Mouse (Mus musculus): ENCODE measurements around the gene Rasl10b.

Gene Rasl10b

GRCm38 (mm10) chr11:83429355-83429754 lies 20.4 kb downstream of the Rasl10b start, which contains the start of gene Gas2l2:
Gene Gas2l2, minus strand, starts transcription at chr11:83429455.
- DNase-seq (ENCODE audit: low read depth in 1 of 2, low spot score in 2 of 2) = no peak

DNA sequence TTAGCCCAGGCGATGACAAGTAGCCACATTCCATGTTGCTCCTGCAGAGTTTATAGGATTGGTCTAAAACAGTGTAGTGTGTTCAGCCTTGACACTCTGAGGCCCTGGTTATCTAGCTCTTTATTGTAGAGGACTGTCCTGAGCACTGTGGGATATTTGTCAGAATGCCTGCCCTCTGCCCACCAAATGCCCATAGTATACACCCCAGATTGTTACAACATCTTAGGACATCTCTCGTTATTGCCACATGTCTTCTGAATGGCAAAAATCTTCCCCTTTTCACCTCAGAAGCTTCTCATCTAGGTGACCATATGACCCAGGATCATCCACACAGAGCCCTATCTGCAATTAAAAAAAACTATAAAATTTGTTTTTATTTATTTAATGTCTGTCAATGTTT lies 23.6 kb downstream of the Rasl10b start:
- DNase-seq (ENCODE audit: low read depth in 1 of 2, low spot score in 2 of 2) = no peak

GRCm38 (mm10) chr11:83437377-83437776 lies 28.4 kb downstream of the Rasl10b start, which contains the start of gene 1700020L24Rik:
Gene 1700020L24Rik, plus strand, starts transcription at chr11:83437677.
- no peak for DNase-seq (ENCODE audit: low read depth in 1 of 2, low spot score in 2 of 2)

DNA sequence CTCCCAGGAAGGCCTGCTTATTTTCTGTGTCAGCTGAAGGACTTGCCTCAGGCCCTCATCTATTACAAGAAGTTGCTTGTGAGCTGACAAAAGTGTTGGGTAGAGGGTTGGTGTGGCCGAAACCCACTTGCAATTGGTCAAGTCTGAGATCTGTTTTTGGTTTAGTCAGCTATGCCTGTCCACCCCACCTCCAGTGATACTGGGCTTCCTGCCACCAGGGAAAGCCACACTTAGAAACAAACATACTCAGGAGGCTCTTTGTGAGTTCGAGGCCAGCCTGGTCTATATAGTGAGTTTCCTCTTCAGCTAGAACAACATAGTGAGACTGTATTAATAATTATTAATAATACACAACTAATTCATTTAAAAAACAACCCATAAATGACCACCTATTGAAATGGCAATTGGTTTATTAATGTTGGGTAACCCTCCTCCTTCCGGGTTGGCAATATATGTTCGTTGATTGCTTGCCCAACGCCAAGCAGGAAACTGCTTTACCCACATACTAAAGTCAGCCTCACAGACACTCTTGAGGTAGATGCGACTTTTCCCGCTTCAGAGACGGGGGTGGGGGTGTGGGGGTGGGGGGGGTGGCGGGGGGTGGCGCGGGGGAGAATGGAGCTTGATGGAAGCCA lies 30.6 kb downstream of the Rasl10b start:
- no peak for DNase-seq (ENCODE audit: low read depth in 1 of 2, low spot score in 2 of 2)

- DNase-seq (ENCODE audit: low read depth in 1 of 2, low spot score in 2 of 2) = peak; percentile 69 to 80
Measured at GRCm38 (mm10) chr11:83440081-83441064, 31.4 kb downstream of the Rasl10b start.

DNA sequence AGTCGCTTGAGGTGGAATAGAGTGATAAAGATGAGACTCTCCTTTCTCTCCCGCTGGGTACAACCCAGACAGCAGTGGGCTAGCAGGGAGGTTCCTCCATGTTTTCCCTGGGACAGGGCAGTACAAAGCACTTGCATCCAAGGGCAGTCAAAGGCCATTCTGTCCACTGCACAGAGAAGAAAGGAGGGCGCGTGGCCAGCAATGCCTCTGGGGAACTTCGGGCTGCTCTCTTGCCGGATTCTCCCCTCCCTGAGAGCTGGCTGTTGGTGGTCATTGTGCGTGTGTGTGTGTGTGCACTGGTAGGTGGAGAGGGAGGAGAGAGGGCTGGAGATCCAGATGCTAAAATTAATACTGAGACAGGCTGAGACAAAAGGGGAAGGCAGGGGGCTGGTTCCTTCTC lies 32.3 kb downstream of the Rasl10b start:
- DNase-seq (ENCODE audit: low read depth in 1 of 2, low spot score in 2 of 2) = no peak

- DNase-seq (ENCODE audit: low read depth in 1 of 2, low spot score in 2 of 2) = peak in 1 of 2 experiments; percentile 45
Measured at GRCm38 (mm10) chr11:83442596-83443267, 33.8 kb downstream of the Rasl10b start.

- DNase-seq (ENCODE audit: low read depth in 1 of 2, low spot score in 2 of 2) = no peak
Measured at GRCm38 (mm10) chr11:83443824-83444223, 34.9 kb downstream of the Rasl10b start.

DNA sequence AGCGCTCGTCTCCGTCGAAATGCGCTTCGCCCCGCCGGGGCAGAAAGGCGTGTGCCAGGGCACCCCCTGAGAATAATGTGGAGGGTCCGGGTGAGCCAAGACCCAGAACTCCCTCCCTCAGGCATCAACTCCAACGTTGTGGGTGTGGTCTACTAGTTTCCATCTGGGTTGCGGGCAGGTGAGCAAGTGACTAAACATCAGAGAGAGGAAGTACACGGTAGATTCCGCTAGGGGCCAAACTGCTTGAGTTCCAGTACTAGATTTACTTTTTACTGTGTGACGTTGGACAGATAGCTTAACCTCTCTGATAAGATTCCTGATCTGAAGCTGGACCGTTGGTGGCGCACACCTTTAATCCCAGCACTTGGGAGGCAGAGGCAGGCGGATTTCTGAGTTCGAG lies 36.1 kb downstream of the Rasl10b start:
- peak in 1 of 2 experiments; percentile 16 for DNase-seq (ENCODE audit: low read depth in 1 of 2, low spot score in 2 of 2)

GRCm38 (mm10) chr11:83447612-83448011 lies 38.7 kb downstream of the Rasl10b start:
- DNase-seq (ENCODE audit: low read depth in 1 of 2, low spot score in 2 of 2) = no peak

GRCm38 (mm10) chr11:83448021-83448926 lies 39.3 kb downstream of the Rasl10b start:
- no peak for DNase-seq (ENCODE audit: low read depth in 1 of 2, low spot score in 2 of 2)

DNA sequence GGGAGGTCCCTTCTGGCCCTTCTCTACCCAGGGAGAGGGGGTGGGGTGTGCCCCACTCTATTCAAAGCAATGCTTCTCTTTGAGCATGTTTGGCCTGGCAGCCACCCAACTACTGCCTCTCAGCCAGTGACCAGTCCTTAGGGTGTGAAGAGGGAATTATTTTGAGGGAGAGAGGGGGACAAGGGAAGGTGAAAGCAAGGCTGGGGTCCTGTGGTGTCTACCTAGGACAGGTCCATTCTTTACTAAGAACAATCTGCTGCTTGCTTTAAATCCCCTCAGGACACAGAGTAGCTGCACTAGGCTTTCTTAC lies 39.9 kb downstream of the Rasl10b start:
- DNase-seq (ENCODE audit: low read depth in 1 of 2, low spot score in 2 of 2) = no peak

- DNase-seq (ENCODE audit: low read depth in 1 of 2, low spot score in 2 of 2) = no peak
Measured at GRCm38 (mm10) chr11:83449298-83449697, 40.4 kb downstream of the Rasl10b start.

GRCm38 (mm10) chr11:83450550-83450949 lies 41.6 kb downstream of the Rasl10b start:
- DNase-seq (ENCODE audit: low read depth in 1 of 2, low spot score in 2 of 2) = no peak

DNA sequence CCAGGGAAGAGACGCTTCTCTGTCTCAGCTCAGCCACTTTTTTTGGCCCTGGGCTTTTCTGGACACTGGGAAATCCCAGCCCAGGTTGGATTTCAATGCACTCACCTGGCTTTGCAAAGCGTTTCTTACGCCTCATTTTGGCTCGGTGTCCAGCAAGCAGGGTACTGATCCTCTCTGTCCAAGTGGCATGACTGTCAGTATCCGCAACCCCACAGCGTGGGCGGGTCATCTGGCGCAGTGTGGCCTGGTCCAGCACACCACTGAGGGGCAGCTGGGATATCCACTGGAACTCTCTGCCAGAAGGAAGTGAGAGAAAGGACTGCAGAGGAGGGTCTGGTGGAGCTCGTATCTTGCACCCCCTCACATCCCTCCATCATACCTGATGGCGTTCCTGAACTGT lies 42.3 kb downstream of the Rasl10b start:
- DNase-seq (ENCODE audit: low read depth in 1 of 2, low spot score in 2 of 2) = no peak

GRCm38 (mm10) chr11:83454548-83454947 lies 45.6 kb downstream of the Rasl10b start:
- DNase-seq (ENCODE audit: low read depth in 1 of 2, low spot score in 2 of 2) = no peak

DNA sequence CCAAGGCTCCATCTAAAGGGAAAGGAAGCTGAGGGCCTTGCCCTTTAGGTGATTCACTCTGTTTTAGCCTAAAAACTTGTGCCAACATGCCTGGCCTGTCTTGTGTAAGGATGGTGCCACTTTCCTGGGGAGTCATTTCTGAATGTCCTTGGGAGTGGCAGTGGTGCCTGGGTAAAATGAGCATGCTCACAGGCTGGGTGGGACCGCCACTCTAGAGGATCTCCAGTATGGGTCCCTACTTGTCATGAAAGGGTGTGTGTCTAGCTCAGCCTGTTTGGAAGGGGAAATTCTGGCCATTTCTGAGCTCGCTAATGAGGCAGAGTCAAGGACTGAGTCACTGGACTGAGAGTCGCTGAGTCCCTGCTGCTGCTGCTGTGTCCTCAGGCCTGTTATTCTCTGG lies 46.7 kb downstream of the Rasl10b start:
- DNase-seq (ENCODE audit: low read depth in 1 of 2, low spot score in 2 of 2) = no peak

DNA sequence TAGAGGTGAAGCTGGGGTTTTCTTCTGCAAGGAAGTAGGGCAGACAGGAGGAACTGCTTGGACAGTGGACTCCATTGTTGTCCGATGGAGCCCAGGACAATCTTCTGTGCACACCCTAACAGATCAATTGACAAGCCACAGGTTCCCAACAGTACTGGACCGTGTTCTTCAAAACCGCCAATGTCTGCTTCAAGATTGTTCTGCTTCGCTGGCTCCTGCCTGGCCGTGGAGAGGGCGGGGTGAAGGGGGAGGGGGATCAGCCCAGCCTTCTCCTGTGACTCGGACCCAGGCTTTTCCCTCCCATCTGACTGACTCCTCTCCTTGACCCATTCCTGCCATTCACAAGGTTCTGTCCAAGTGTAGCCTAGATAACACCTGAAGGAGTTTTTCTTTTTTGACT lies 48.3 kb downstream of the Rasl10b start:
- DNase-seq (ENCODE audit: low read depth in 1 of 2, low spot score in 2 of 2) = no peak

GRCm38 (mm10) chr11:83457912-83458601 lies 49.1 kb downstream of the Rasl10b start:
- DNase-seq (ENCODE audit: low read depth in 1 of 2, low spot score in 2 of 2) = no peak

GRCm38 (mm10) chr11:83461462-83462027 lies 52.6 kb downstream of the Rasl10b start:
- DNase-seq (ENCODE audit: low read depth in 1 of 2, low spot score in 2 of 2) = no peak
